Mouse (Mus musculus): ENCODE results near the gene Cnst. TPM values are rescaled to one million over a fixed set of nuclear protein-coding genes. Genes with fewer than 3 reads are reported as not detected.
"Not testable (repeated sequence)": the region's sequence is repeated elsewhere in the genome, so short reads cannot be mapped to it uniquely, and the experiment has no call there.

Gene Cnst
- polyA plus RNA-seq (2016; fragmentation: Nextera tagmentation; extraction: Ambion mirVana): 21.0 and 21.6 TPM in 2 replicates

DNA sequence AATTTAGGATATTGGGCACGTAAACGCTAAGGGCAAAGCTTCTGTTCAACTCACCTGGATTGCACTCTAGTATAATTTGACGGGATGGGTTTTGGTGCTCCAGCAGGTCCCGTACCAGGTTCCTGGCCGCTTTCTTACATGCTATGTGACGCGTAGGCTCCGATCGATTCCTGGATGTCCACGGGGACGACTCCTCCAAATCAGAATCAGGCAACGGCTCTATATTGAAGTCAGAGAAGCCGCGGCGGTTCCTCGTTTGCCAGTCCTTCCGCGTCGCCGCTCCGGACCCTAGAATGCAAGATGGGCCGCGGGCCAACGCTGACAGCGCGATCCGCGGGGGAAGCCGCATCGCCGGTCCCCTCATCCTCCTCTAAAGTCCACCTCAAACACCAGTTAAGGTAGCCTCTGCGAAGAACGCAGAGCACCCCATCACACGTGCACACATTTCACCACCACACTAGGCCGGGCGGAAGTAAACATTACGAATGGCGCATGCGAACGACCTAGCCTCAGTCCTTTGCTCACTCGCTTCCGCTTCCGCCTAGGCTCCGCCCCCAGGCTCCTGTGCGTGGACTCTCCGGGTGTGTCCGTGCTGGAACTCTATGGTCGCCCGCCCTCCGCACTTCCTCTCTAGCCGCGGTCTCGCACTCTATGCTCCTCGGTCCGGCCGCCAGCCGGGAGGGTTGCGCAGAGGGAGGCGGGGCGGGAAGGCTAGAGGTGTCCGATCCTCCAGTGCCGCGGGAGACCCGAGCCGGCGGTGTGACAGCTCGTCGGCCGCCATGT lies at the start of gene Cnst, which contains the start of gene Tfb2m:
TSS of gene Cnst (plus strand) at position 603 of the 783 bp plus-strand sequence.
TSS of gene Tfb2m (minus strand) at position 500 of the 783 bp plus-strand sequence.
- H3K27ac ChIP-seq (replicated peaks): peak within 1 kb of the TSS; percentile 85
- whole genome bisulfite sequencing: under 1% methylated on average over 69 of the region's 69 CpGs
- not testable (repeated sequence) for H3K9me3 ChIP-seq; H3K36me3 ChIP-seq (replicated peaks); H3K27me3 ChIP-seq (replicated peaks; ENCODE audit: low read depth, poor library complexity, severe bottlenecking)
- peak; percentile 99 for DNase-seq (ENCODE audit: low spot score)
- H3K4me1 ChIP-seq: peaks cover 24% of the 10 kb centered on the region
- H3K4me3 ChIP-seq: peak within 1 kb of the TSS; percentile 73

DNA sequence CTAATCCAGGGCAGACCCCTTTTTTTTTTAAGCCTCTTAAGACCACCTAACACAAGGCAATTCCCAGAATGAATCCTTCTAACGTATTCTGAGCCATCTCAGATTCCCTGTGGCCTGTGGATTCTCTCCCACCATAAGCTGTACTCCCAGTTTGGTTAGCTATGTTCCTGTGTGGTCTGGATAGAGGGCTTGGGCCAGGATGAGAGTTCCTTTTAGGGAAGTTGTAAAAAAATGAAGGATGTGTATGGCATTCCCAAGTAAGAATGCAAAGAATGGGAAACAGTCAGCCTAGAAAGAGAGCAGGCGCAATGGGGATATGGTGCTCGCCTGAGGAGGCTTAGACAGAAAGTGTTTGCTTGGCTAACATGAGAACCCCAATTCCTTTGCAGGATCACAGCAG lies 46.9 kb upstream of the Cnst start:
- Histone ChIP-seq H3K36me3 (replicated peaks) (no peaks in the 10 kb centered on the region), H3K27me3 (replicated peaks; ENCODE audit: low read depth, poor library complexity, severe bottlenecking) (no peaks in the 10 kb centered on the region), H3K4me1 (no peaks in the 10 kb centered on the region), H3K4me3 (no peak overlapping the region), H3K27ac (replicated peaks) (no peak overlapping the region), H3K9me3 (no peaks in the 10 kb centered on the region)
- DNase-seq (ENCODE audit: low spot score): no peak
- 83% methylated on average over 3 of the region's 3 CpGs for WGBS

- WGBS: 24% methylated on average over 3 of the region's 3 CpGs
- no peak for DNase-seq (ENCODE audit: low spot score)
- H3K36me3 ChIP-seq (replicated peaks): no peaks in the 10 kb centered on the region
Measured at GRCm38 (mm10) chr1:179502565-179502964, 43.6 kb upstream of the Cnst start.

DNA sequence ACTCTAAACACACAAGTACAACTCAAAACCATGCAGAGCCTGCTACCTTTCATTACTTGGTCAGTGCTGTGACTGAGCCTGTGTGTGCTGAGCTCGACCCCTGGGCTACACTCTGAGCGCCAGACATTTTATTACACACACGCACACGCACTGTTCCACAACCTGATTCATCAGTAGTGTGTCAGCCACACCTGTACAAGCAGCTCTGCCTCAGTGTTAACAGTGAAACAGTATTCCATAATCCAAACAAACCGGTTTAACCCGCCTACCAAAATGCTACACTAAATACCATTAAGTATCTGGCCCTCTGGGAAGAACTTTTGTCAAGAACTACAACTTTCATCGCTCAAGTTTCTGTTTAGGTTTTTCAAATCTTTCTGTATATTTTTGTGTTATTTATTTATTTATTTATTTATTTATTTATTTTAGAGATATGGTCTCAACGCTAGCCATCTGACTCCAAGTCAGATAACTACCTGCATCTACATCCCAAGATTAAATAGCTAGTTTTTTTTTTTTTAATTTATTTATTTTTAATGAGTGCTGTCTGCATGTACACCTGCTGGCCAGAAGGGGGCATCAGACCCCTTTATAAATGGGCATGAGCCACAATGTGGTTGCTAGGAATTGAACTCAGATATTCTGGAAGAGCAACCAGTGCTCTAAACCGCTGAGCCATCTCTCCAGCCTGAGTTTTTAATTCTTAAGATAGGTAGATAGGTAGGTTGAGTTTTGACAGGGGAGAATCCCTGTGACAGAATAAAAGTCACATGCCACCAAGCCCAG lies 39.4 kb upstream of the Cnst start:
- Histone ChIP-seq H3K4me1 (peaks cover 6% of the 10 kb centered on the region; the same call in 1 of the 2 replicates), H3K4me3 (no peak overlapping the region), H3K27ac (replicated peaks) (no peak overlapping the region), H3K27me3 (replicated peaks; ENCODE audit: low read depth, poor library complexity, severe bottlenecking) (no peaks in the 10 kb centered on the region), H3K36me3 (replicated peaks) (no peaks in the 10 kb centered on the region), H3K9me3 (no peaks in the 10 kb centered on the region)
- DNase-seq (ENCODE audit: low spot score): peak; percentile 31
- whole genome bisulfite sequencing: 68% methylated on average over 9 of the region's 9 CpGs

More at GRCm38 (mm10) chr1:179502565-179502964, 43.6 kb upstream of the Cnst start:
- Histone ChIP-seq H3K4me3 (no peak overlapping the region), H3K27me3 (replicated peaks; ENCODE audit: low read depth, poor library complexity, severe bottlenecking) (no peaks in the 10 kb centered on the region), H3K27ac (replicated peaks) (no peak overlapping the region), H3K4me1 (no peaks in the 10 kb centered on the region), H3K9me3 (no peaks in the 10 kb centered on the region)

DNA sequence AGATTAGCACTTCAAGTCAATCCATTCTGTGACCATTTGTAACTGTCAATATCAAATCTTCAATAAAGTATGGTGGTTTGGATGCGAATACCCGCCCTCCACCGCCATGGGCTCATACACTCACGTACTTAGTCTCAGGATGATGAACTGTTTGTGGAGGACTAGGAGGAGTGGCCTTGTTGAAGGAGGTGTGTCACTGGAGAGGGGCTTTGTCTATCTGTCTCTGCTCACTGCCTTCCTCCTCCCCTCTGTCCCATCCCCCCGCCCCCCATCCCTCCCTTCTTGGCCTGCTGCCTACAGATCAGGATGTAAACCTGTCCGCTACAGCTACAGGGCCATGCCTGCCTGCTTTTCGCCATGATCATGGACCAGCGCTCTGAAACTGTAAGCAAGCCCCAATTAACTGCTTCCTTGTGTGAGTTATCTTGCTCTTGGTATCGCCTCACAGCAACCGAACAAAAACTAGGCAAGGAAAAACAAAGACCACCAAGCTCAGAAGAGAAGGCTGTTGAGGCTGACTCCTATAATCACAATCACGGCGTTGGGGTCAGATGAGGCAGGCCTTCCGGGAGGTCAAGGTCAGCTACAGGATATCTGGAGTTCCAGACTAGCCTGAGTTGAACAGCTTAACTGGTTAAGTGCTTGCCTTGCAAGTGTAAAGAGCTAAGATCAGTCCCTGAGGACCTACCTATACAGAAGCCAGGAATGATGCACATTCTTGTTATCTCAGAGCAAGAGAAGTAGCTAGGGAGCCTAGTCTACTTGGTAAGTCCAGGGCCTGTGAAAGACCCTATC lies 35.4 kb upstream of the Cnst start:
- Histone ChIP-seq H3K9me3 (no peaks in the 10 kb centered on the region), H3K4me1 (peaks cover 6% of the 10 kb centered on the region; the same call in 1 of the 2 replicates), H3K4me3 (no peak overlapping the region), H3K36me3 (replicated peaks) (no peaks in the 10 kb centered on the region), H3K27me3 (replicated peaks; ENCODE audit: low read depth, poor library complexity, severe bottlenecking) (no peaks in the 10 kb centered on the region), H3K27ac (replicated peaks) (no peak overlapping the region)
- no peak for DNase-seq (ENCODE audit: low spot score)
- WGBS: 85% methylated on average over 13 of the region's 13 CpGs

GRCm38 (mm10) chr1:179511895-179512294 lies 34.3 kb upstream of the Cnst start:
- H3K4me1 ChIP-seq: peaks cover 13% of the 10 kb centered on the region

DNA sequence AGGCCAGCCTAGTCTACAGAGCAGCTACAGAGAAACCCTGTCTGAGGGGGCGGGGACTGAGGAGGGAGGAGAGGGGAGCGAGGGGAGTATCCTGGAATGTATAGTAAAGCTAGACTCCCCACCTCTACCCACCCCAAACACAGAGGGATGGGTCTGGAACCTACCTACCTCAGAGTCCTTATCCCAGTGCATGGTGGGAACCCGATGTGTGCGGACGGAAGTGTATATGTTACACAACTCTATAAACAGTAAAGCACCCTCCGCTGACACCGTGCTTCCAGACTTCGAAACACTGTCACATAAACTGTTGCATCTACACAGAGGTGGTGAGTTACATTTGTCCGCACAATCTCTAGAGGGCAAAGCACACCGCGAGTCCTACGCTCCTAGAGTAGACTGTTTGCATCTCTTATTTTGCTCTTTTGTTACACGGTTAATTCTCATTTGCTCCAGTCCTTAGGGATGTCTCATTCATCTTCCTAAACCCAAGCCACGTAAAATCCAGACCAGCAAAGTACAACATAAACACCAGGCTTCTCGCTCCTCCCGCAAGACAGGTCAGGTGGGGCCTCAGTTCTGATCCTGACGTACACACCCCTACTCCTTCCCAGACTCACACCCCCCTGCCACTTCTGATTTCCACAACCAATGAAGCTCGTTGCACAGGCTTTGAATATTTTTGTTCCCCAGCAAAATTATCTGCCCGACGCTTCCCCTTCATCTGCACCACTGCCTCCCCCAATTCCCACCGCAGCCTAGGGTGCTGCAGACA lies 29.0 kb upstream of the Cnst start:
- under 1% methylated on average over 21 of the region's 21 CpGs for WGBS

More at GRCm38 (mm10) chr1:179511895-179512294, 34.3 kb upstream of the Cnst start:
- Histone ChIP-seq H3K27me3 (replicated peaks; ENCODE audit: low read depth, poor library complexity, severe bottlenecking) (no peaks in the 10 kb centered on the region), H3K27ac (replicated peaks) (no peak overlapping the region), H3K4me3 (no peak overlapping the region), H3K9me3 (no peaks in the 10 kb centered on the region), H3K36me3 (replicated peaks) (no peaks in the 10 kb centered on the region)
- DNase-seq (ENCODE audit: low spot score): no peak
- WGBS: 86% methylated on average over 7 of the region's 7 CpGs

DNA sequence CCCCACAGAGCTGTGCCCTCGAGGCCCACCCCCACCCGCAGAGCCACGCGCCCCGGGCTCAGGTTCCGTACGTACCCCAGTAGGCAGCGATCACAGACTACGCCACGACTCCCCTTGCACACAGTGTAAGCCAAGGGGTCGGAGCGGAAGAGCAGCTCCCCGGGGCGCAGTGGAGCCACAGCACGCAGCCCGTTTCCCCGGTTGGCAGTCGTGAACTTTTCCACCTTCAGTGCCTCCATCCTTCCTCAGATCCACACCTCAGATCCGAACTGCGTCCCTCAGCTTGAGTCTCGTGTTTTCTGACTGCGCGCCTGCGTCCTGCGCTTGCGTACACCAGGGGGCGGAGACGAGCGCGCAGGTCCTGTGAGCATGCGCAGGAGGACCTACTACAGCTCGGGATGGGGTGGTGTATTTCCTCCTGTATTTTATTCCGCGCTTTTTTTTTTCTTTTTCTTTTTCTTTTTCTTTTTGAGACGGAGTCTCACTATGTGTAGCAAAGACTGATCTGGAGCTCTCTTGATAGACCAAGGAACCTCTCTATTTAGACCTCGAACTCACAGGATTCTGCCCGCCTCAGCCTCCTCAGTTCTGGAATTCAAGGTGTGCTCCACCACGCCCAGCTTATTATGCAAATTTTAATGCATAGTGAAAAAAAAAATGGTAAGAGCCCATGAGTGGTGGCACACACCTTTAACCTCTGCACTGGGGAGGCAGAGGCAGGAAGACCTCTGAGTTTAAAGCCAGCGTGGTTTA lies 28.3 kb upstream of the Cnst start, which contains the start of gene Smyd3:
TSS of gene Smyd3 (minus strand) at position 329 of the 753 bp plus-strand sequence.
- peak within 1 kb of the TSS; percentile 79 for H3K4me3 ChIP-seq
- no peaks in the 10 kb centered on the region for H3K27me3 ChIP-seq (replicated peaks; ENCODE audit: low read depth, poor library complexity, severe bottlenecking)
- H3K27ac ChIP-seq (replicated peaks): peak within 1 kb of the TSS; percentile 76
- DNase-seq (ENCODE audit: low spot score): peak; percentile 89
- peaks cover 12% of the 10 kb centered on the region for H3K4me1 ChIP-seq
- no peaks in the 10 kb centered on the region for H3K36me3 ChIP-seq (replicated peaks)
- H3K9me3 ChIP-seq: no peaks in the 10 kb centered on the region
- WGBS: 6% methylated on average over 39 of the region's 39 CpGs

More for the DNA sequence above, 29.0 kb upstream of the Cnst start:
- Histone ChIP-seq H3K27ac (replicated peaks) (peak overlapping the region; percentile 76), H3K4me3 (peak overlapping the region; percentile 79), H3K36me3 (replicated peaks) (no peaks in the 10 kb centered on the region), H3K9me3 (no peaks in the 10 kb centered on the region), H3K4me1 (peaks cover 12% of the 10 kb centered on the region), H3K27me3 (replicated peaks; ENCODE audit: low read depth, poor library complexity, severe bottlenecking) (no peaks in the 10 kb centered on the region)
- DNase-seq (ENCODE audit: low spot score): peak; percentile 47

GRCm38 (mm10) chr1:179519901-179520300 lies 26.3 kb upstream of the Cnst start:
- WGBS: 86% methylated on average over 3 of the region's 3 CpGs
- Histone ChIP-seq H3K36me3 (replicated peaks) (no peaks in the 10 kb centered on the region), H3K27ac (replicated peaks) (no peak overlapping the region), H3K4me1 (peaks cover 12% of the 10 kb centered on the region), H3K9me3 (no peaks in the 10 kb centered on the region), H3K4me3 (no peak overlapping the region), H3K27me3 (replicated peaks; ENCODE audit: low read depth, poor library complexity, severe bottlenecking) (no peaks in the 10 kb centered on the region)
- DNase-seq (ENCODE audit: low spot score): no peak

- Histone ChIP-seq H3K27ac (replicated peaks) (no peak overlapping the region), H3K4me1 (no peaks in the 10 kb centered on the region), H3K9me3 (no peaks in the 10 kb centered on the region), H3K36me3 (replicated peaks) (peaks cover 40% of the 10 kb centered on the region), H3K27me3 (replicated peaks; ENCODE audit: low read depth, poor library complexity, severe bottlenecking) (no peaks in the 10 kb centered on the region), H3K4me3 (no peak overlapping the region)
- 90% methylated on average over 3 of the region's 3 CpGs for WGBS
- DNase-seq (ENCODE audit: low spot score): no peak
Measured at GRCm38 (mm10) chr1:179539054-179539453, 7.1 kb upstream of the Cnst start.

GRCm38 (mm10) chr1:179539887-179540286 lies 6.3 kb upstream of the Cnst start:
- H3K4me1 ChIP-seq: peaks cover 4% of the 10 kb centered on the region
- no peaks in the 10 kb centered on the region for H3K9me3 ChIP-seq
- no peaks in the 10 kb centered on the region for H3K27me3 ChIP-seq (replicated peaks; ENCODE audit: low read depth, poor library complexity, severe bottlenecking)
- no peak for DNase-seq (ENCODE audit: low spot score)
- no peak overlapping the region for H3K4me3 ChIP-seq
- no peak overlapping the region for H3K27ac ChIP-seq (replicated peaks)
- 92% methylated on average over 3 of the region's 3 CpGs for WGBS
- peaks cover 35% of the 10 kb centered on the region for H3K36me3 ChIP-seq (replicated peaks)

All from embryonic facial prominence, embryonic 10.5 days (tissue).